Mouse (Mus musculus): ENCODE measurements at regions not wholly inside any gene's neighbourhood (a gene's known extent, or its start where the extent isn't known, plus 50 kb on each side); places are given as distances from the start of the nearest gene placed in this dataset.

MicroRNAs encoded in the stretch of these regions (microRNA counts, 519-probe panel; counts per million panel counts)
- microRNA mmu-miR-101a = 470 counts per million, percentile 58 among the panel's probes with 10 or more counts

Small RNA genes lying in the stretch of these regions (microRNA-seq; reads per million reads assigned to microRNA genes)
- gene Mir101a = 480 reads per million, percentile 66 among the genes with 10 or more reads in this experiment

All from hindbrain, embryonic 12.5 days (tissue).